Mouse (Mus musculus): Measurements from ENCODE around the gene Hoxa3.

DNA sequence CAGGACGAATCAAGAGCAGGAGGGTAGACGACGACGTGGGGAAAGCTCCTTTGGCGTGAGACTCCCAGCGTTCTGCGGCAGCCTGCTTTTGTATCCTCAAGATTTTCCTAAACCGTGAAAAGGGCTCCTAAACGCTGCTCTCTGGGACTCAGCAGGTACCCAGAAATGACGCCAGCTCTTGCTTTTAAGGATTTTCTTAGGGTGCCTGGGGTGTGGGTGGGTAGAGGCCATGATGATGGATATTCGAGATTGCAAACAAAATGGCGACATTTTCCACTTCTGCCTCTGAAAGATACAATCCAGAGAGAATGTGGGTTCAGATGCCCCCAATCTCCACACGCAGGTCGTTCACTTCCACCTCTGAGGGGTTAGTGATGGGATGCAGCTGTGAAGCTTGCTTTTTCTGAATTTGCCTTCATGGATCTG is 45.4 kb downstream of the Hoxa3 start:
- TF ChIP-seq CTCF (IDR thresholded peaks at IDR 0.05; ENCODE audit: extremely low read depth, insufficient read depth, low read length) (no peak), POLR2A (IDR thresholded peaks at IDR 0.05; ENCODE audit: extremely low read depth, insufficient read depth, low read length) (no peak)
